Mouse (Mus musculus): ENCODE data around the gene Iqschfp.

GRCm38 (mm10) chr3:68484021-68484420 is 592.0 kb downstream of the Iqschfp start:
- TF ChIP-seq CTCF (IDR thresholded peaks at IDR 0.05; ENCODE audit: borderline replicate concordance, extremely low read depth, insufficient read depth, insufficient read length) (no peak), POLR2A (IDR thresholded peaks at IDR 0.05; ENCODE audit: borderline replicate concordance, extremely low read depth, insufficient read depth, insufficient read length, poor library complexity, severe bottlenecking) (no peak)

Measured in brain, embryonic 14.5 days (tissue).